Mouse (Mus musculus): Measurements from ENCODE around the gene Papolb.
A peak's percentile ranks its signal among the peaks of the same experiment; 100 is the strongest.

GRCm38 (mm10) chr5:142550706-142551652, 21.1 kb upstream of the Papolb start, which contains the start of gene Radil:
- TF ChIP-seq CTCF (IDR thresholded peaks at IDR 0.05; ENCODE audit: low read depth, low read length): peak; percentile 72
- TF ChIP-seq POLR2A (IDR thresholded peaks at IDR 0.05; ENCODE audit: extremely low read depth, insufficient read depth, low read length): no peak

All from liver, adult 2 months (tissue).